Mouse (Mus musculus) ES-Bruce4 (cell line): ENCODE measurements around the gene Clhc1. TPM values are rescaled to one million over a fixed set of nuclear protein-coding genes. Genes with fewer than 3 reads are reported as not detected.
"Not testable (repeated sequence)": the region's sequence is repeated elsewhere in the genome, so short reads cannot be mapped to it uniquely, and the experiment has no call there.

Source experiments
- H3K27ac ChIP-seq: 2 replicates; pipeline ENCODE4 v1.5.1; 2012; ENCODE audit warnings: low read length, inconsistent platforms; ENCODE audit not compliant: insufficient read depth
- H3K27me3 ChIP-seq: 2 replicates; pipeline ENCODE4 v1.6.1; 2012; ENCODE audit warnings: mild to moderate bottlenecking, low read length, inconsistent platforms; ENCODE audit not compliant: control insufficient read depth, poor library complexity, insufficient read depth, severe bottlenecking
- H3K36me3 ChIP-seq: 2 replicates; pipeline ENCODE4 v1.6.1; 2012; ENCODE audit warnings: inconsistent platforms, mild to moderate bottlenecking, low read length, moderate library complexity; ENCODE audit not compliant: control insufficient read depth, poor library complexity, insufficient read depth, severe bottlenecking
- H3K4me1 ChIP-seq: one replicate; pipeline ENCODE4 v1.8.1; 2011; ENCODE audit warnings: low read length; ENCODE audit not compliant: control insufficient read depth, insufficient read depth
- H3K4me3 ChIP-seq: 2 replicates; pipeline ENCODE4 v1.5.1; 2011; ENCODE audit warnings: low read depth, mild to moderate bottlenecking, low read length
- H3K9ac ChIP-seq: 2 replicates; pipeline ENCODE4 v1.6.1; 2012; ENCODE audit warnings: low read depth, mild to moderate bottlenecking, inconsistent platforms; ENCODE audit not compliant: poor library complexity, severe bottlenecking
- H3K9me3 ChIP-seq: replicated peaks from 2 replicates; pipeline ENCODE4 v1.6.1; 2012; ENCODE audit warnings: mild to moderate bottlenecking, low read length, inconsistent platforms; ENCODE audit not compliant: control insufficient read depth, poor library complexity, insufficient read depth, severe bottlenecking
- CTCF ChIP-seq: IDR thresholded peaks from one replicate; pipeline ENCODE4 v1.8.1; 2011; ENCODE audit warnings: low read depth, low read length
- EP300 ChIP-seq: IDR thresholded peaks from 2 replicates; pipeline ENCODE4 v1.6.1; 2011; ENCODE audit warnings: low read depth, low read length; ENCODE audit not compliant: insufficient read depth
- POLR2A ChIP-seq: IDR thresholded peaks from one replicate; pipeline ENCODE4 v1.8.1; 2011; ENCODE audit warnings: low read length; ENCODE audit not compliant: insufficient read depth
- polyA plus RNA-seq: library from polyadenylated mRNA; stranded (reverse); fragments of >200 nt; gene quantifications from 2 replicates; pipeline ENCODE4 v1.2.4, GENCODE M21; 2011; ENCODE audit warnings: low read depth; ENCODE audit not compliant: missing spikeins, insufficient read depth, insufficient read length

The Clhc1 gene
- polyA plus RNA-seq, 1 experiment, result 1.2 TPM

DNA sequence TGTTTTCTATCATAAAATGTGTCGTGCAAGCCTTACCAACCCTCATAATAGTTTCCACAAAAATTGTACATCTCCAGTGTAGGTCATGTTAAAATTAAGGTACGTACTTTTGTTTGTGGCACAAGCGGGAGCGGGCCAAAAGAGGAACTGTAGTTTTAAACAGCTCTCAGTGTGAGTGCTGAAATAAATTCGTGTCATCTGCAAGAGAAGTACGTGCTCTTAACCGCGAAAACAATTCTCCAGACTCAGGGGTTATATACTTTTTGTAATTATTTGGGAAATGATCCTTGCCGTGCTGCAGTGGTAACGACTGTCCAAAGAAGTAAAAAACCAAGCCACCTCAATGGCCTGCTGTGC is 33.4 kb upstream of the Clhc1 start:
- H3K27me3 ChIP-seq, result no peaks in the 10 kb centered on the region
- peak overlapping the region; percentile 93 for H3K4me3 ChIP-seq
- peak overlapping the region; percentile 75 for H3K9ac ChIP-seq
- no peaks in the 10 kb centered on the region for H3K9me3 ChIP-seq
- 0 out of 2 replicates have a peak overlapping the region, but pooled peaks have one; percentile 24 for H3K27ac ChIP-seq
- H3K4me1 ChIP-seq, result no peaks in the 10 kb centered on the region
- H3K36me3 ChIP-seq, result peaks cover 7% of the 10 kb centered on the region
- TF ChIP-seq CTCF (no peak), EP300 (no peak), POLR2A (no peak)

- Histone ChIP-seq H3K27ac (peak within 1 kb of the TSS; percentile 82), H3K27me3 (no peaks in the 10 kb centered on the region), H3K36me3 (peaks cover 7% of the 10 kb centered on the region), H3K4me3 (peak within 1 kb of the TSS; percentile 94), H3K9me3 (no peaks in the 10 kb centered on the region), H3K9ac (peak within 1 kb of the TSS; percentile 75), H3K4me1 (no peaks in the 10 kb centered on the region)
- TF ChIP-seq EP300, result 0 out of 2 replicates have a peak, but pooled peaks have one; percentile 19
- TF ChIP-seq CTCF, result no peak
- peak; percentile 81 for TF ChIP-seq POLR2A
Observed at GRCm38 (mm10) chr11:29514682-29515412, 32.9 kb upstream of the Clhc1 start, which contains the start of gene Prorsd1. Gene Prorsd1 (minus strand): TSS chr11:29515033.

GRCm38 (mm10) chr11:29525988-29526794 is 21.6 kb upstream of the Clhc1 start, which contains the start of gene Mtif2:
Gene Mtif2 (plus strand): TSS chr11:29526408.
- peaks cover 12% of the 10 kb centered on the region for H3K36me3 ChIP-seq
- peak within 1 kb of the TSS; percentile 81 for H3K9ac ChIP-seq
- no peaks in the 10 kb centered on the region for H3K27me3 ChIP-seq
- H3K4me3 ChIP-seq, result peak within 1 kb of the TSS; percentile 86
- TF ChIP-seq POLR2A, result peak; percentile 79
- no peak for TF ChIP-seq CTCF
- peak; percentile 27; the same call in 1 of the 2 replicates for TF ChIP-seq EP300
- H3K4me1 ChIP-seq, result no peaks in the 10 kb centered on the region
- H3K27ac ChIP-seq, result peak within 1 kb of the TSS; percentile 36
- no peaks in the 10 kb centered on the region for H3K9me3 ChIP-seq

DNA sequence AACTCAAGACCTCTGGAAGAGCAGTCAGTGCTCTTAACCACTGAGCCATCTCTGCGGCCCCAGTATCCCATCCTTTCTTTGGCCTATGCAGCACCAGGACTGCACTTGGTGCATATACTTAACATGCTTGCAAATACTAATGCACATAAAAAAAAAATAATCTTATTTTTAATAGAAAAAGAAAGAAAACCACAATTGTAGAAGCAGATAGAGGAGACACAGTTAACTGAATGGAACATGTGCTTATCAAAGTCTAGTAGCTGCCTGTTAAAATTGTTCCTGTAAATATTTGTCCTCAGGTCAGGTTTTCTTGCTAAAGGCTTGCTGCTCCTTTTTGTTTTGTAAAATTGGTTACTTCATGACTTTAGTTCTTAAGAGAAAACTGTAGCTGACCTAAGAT is 9.5 kb upstream of the Clhc1 start:
- Histone ChIP-seq H3K4me1 (no peaks in the 10 kb centered on the region), H3K27me3 (no peaks in the 10 kb centered on the region), H3K4me3 (no peak overlapping the region), H3K9me3 (no peaks in the 10 kb centered on the region), H3K36me3 (peaks cover 52% of the 10 kb centered on the region), H3K27ac (no peak overlapping the region), H3K9ac (no peak overlapping the region)
- TF ChIP-seq CTCF (no peak), EP300 (no peak), POLR2A (no peak)

DNA sequence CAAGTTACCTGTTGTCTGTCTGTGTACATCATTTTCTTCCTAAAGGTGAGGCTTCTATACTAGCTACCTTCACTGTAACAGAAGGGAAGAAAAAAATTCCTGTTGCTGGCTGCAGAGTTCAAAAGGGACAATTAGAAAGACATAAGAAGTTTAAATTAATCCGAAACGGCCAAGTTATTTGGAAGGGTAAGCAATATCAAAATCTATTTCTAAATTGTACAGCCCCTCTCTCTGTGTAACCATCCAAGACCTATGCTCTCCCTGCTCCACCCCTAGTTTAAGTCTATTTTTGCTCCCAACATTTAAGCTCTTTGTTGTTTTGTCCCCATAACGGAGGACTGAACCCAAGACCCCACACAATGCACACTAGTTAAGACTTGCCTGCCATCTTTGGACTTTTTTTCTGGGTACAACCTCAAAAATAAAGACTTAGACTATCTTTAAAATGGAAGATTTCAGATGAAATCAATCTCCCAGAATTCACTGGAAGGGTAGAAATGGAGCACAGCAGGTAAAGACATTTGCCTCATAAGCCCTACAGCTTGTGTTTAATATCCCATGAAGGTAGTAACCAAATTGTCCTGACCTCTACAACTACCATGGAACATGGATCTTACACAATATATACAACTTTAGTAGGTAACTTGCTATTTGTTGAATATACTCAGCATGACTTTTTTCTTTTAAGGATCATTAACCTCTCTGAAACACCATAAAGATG is 3.4 kb upstream of the Clhc1 start:
- Histone ChIP-seq H3K27me3 (no peaks in the 10 kb centered on the region), H3K9me3 (no peaks in the 10 kb centered on the region), H3K4me3 (no peak overlapping the region), H3K27ac (peak overlapping the region; percentile 79), H3K36me3 (peaks cover 52% of the 10 kb centered on the region), H3K9ac (no peak overlapping the region), H3K4me1 (no peaks in the 10 kb centered on the region)
- TF ChIP-seq EP300, result no peak
- no peak for TF ChIP-seq POLR2A
- TF ChIP-seq CTCF, result no peak

- H3K9ac ChIP-seq, H3K27ac ChIP-seq, H3K9me3 ChIP-seq, H3K4me3 ChIP-seq, H3K4me1 ChIP-seq, H3K27me3 ChIP-seq: not testable (repeated sequence)
- peaks cover 49% of the 10 kb centered on the region for H3K36me3 ChIP-seq
Observed at GRCm38 (mm10) chr11:29545150-29545752, 2.5 kb upstream of the Clhc1 start.

- not testable (repeated sequence) for H3K4me1 ChIP-seq, H3K27me3 ChIP-seq, H3K9me3 ChIP-seq
- Histone ChIP-seq H3K27ac (peak overlapping the region; percentile 81), H3K9ac (peak overlapping the region; percentile 98), H3K36me3 (peaks cover 45% of the 10 kb centered on the region), H3K4me3 (peak overlapping the region; percentile 97; the same call in 1 of the 2 replicates)
Observed at GRCm38 (mm10) chr11:29546297-29546696, 1.5 kb upstream of the Clhc1 start.
